13 mouse cellular contexts compared by ENCODE assay signal in genomic region chr4:136665068-136665467, GRCm38 (mm10). TPM values are rescaled to one million over a fixed set of nuclear protein-coding genes. Genes with fewer than 3 reads are reported as not detected.
DNase-seq lines count a peak whose midpoint lies in the region; ATAC-seq lines count a peak whose summit lies in the region.
"Had no signal": no experiment of that assay in that cellular context is flagged by ENCODE, and none has a peak within 500 bp of the region (broad histone marks: within the 10 kb centered on the region; RNA-seq: fewer than 3 reads in every experiment).

No protein-coding gene starts in this region.

- no peak overlapping the region for H3K4me3 ChIP-seq in neural tube, embryonic 14.5 days (ENCODE audit: low read depth, low read length)
- no peak overlapping the region for H3K4me3 ChIP-seq in liver, embryonic 12.5 days
- no peak overlapping the region for H3K4me3 ChIP-seq in intestine, embryonic 15.5 days (replicated peaks)
- H3K4me3 ChIP-seq: embryonic facial prominence, embryonic 13.5 days; left cerebral cortex, adult 2 months had no signal

- no peaks in the 10 kb centered on the region for H3K4me1 ChIP-seq in neural tube, embryonic 14.5 days (ENCODE audit: control insufficient read depth, insufficient read depth, low read length)
- no peaks in the 10 kb centered on the region for H3K4me1 ChIP-seq in liver, embryonic 12.5 days
- no peaks in the 10 kb centered on the region for H3K4me1 ChIP-seq in intestine, embryonic 15.5 days (replicated peaks)
- H3K4me1 ChIP-seq: embryonic facial prominence, embryonic 13.5 days had no signal

- peaks cover 14% of the 10 kb centered on the region; the same call in 1 of the 2 replicates for H3K36me3 ChIP-seq in neural tube, embryonic 14.5 days (ENCODE audit: control insufficient read depth, insufficient read depth, low read length)
- H3K36me3 ChIP-seq in liver, embryonic 12.5 days: no peaks in the 10 kb centered on the region
- peaks cover 9% of the 10 kb centered on the region; the same call in 1 of the 2 replicates for H3K36me3 ChIP-seq in intestine, embryonic 15.5 days

- ATAC-seq in cerebellum, adult (ENCODE audit: insufficient number of reproducible peaks, low FRiP score, low TSS enrichment): no peak
- ATAC-seq in neural tube, embryonic 14.5 days (ENCODE audit: low read depth): no peak
- no peak for ATAC-seq in liver, embryonic 12.5 days
- ATAC-seq in intestine, embryonic 15.5 days: no peak
- ATAC-seq: liver, postnatal 0 days had no signal

- DNase-seq in cerebellum, adult 11-12 months: peak; percentile 52
- DNase-seq in cerebellum, postnatal 14 days: peak; percentile 74 to 79
- peak; percentile 51 to 65 for DNase-seq in layer of hippocampus, adult 8-10 months (ENCODE audit: low spot score in 2 of 2)
- DNase-seq in urinary bladder, postnatal 14 days (ENCODE audit: low spot score): no peak
- DNase-seq: liver, postnatal 0 days had no signal

- H3K27ac ChIP-seq in neural tube, embryonic 14.5 days (ENCODE audit: low read depth, low read length): peak overlapping the region; percentile 46; the same call in 1 of the 2 replicates
- H3K27ac ChIP-seq in liver, embryonic 12.5 days: no peak overlapping the region
- H3K27ac ChIP-seq in intestine, embryonic 15.5 days: no peak overlapping the region
- H3K27ac ChIP-seq: embryonic facial prominence, embryonic 13.5 days; left cerebral cortex, adult 2 months had no signal

- H3K9me3 ChIP-seq in neural tube, embryonic 14.5 days (ENCODE audit: control insufficient read depth, low read length): no peaks in the 10 kb centered on the region
- H3K9me3 ChIP-seq in liver, embryonic 12.5 days (replicated peaks): no peaks in the 10 kb centered on the region
- H3K9me3 ChIP-seq in intestine, embryonic 15.5 days: no peaks in the 10 kb centered on the region
- H3K9me3 ChIP-seq: embryonic facial prominence, embryonic 13.5 days had no signal

- no peak overlapping the region for H3K4me2 ChIP-seq in neural tube, embryonic 14.5 days (ENCODE audit: low read depth, low read length)
- no peak overlapping the region for H3K4me2 ChIP-seq in liver, embryonic 12.5 days
- H3K4me2 ChIP-seq in intestine, embryonic 15.5 days (replicated peaks): no peak overlapping the region
- H3K4me2 ChIP-seq: embryonic facial prominence, embryonic 13.5 days had no signal

- no peaks in the 10 kb centered on the region for H3K27me3 ChIP-seq in neural tube, embryonic 14.5 days (ENCODE audit: control insufficient read depth, insufficient read depth, low read length)
- no peaks in the 10 kb centered on the region for H3K27me3 ChIP-seq in liver, embryonic 12.5 days (replicated peaks)
- no peaks in the 10 kb centered on the region for H3K27me3 ChIP-seq in intestine, embryonic 15.5 days (replicated peaks)
- H3K27me3 ChIP-seq: embryonic facial prominence, embryonic 13.5 days had no signal

- 39% methylated on average over 9 of the region's 9 CpGs for WGBS in neural tube, embryonic 14.5 days
- WGBS in liver, embryonic 12.5 days (ENCODE audit: insufficient replicate concordance): 71% methylated on average over 9 of the region's 9 CpGs
- 83% methylated on average over 9 of the region's 9 CpGs for WGBS in intestine, embryonic 15.5 days

- H3K9ac ChIP-seq in neural tube, embryonic 14.5 days (replicated peaks; ENCODE audit: low read depth, low read length): no peak overlapping the region
- no peak overlapping the region for H3K9ac ChIP-seq in liver, embryonic 12.5 days
- H3K9ac ChIP-seq in intestine, embryonic 15.5 days: no peak overlapping the region
- H3K9ac ChIP-seq: embryonic facial prominence, embryonic 13.5 days; liver, postnatal 0 days had no signal

RNA-seq across cellular contexts. Expression of gene Lactbl1, which starts 42.6 kb away (rescaled TPM):
- total RNA-seq in layer of hippocampus, adult 8-10 months (2022): under 1 TPM in 1 of 4 experiments, not detected in 3; 0.17 TPM
- polyA plus RNA-seq in neural tube, embryonic 14.5 days (2014; fragmentation: Nextera tagmentation; extraction: Ambion mirVana): 0.09 TPM in 1 of 2 replicates, not detected in the other
- polyA plus RNA-seq in liver, embryonic 12.5 days (2016; fragmentation: Nextera tagmentation; extraction: Ambion mirVana): not detected in 2 replicates
- polyA plus RNA-seq in intestine, embryonic 15.5 days (2015; fragmentation: Nextera tagmentation; extraction: Ambion mirVana): not detected in 2 replicates
- polyA plus RNA-seq: embryonic facial prominence, embryonic 13.5 days; liver, postnatal 0 days had no signal

RNA-seq across cellular contexts. Expression of gene Tex46, which starts 54.8 kb away (rescaled TPM):
- total RNA-seq in layer of hippocampus, adult 8-10 months (2022): not detected
- not detected in 2 replicates for polyA plus RNA-seq in neural tube, embryonic 14.5 days (2014; fragmentation: Nextera tagmentation; extraction: Ambion mirVana)
- polyA plus RNA-seq in liver, embryonic 12.5 days (2016; fragmentation: Nextera tagmentation; extraction: Ambion mirVana): not detected in 2 replicates
- polyA plus RNA-seq in intestine, embryonic 15.5 days (2015; fragmentation: Nextera tagmentation; extraction: Ambion mirVana): not detected in 2 replicates
- total RNA-seq: hematopoietic stem cell, adult 5-6 weeks; left cerebral cortex, adult 2 months had no signal
- polyA plus RNA-seq: embryonic facial prominence, embryonic 13.5 days; liver, postnatal 0 days; spleen, adult 2 months had no signal
